Mouse (Mus musculus): ENCODE measurements around the gene Ess2. TPM values are rescaled to one million over a fixed set of nuclear protein-coding genes. Genes with fewer than 3 reads are reported as not detected.
"Not testable (repeated sequence)": the region's sequence is repeated elsewhere in the genome, so short reads cannot be mapped to it uniquely, and the experiment has no call there.

The Ess2 gene
- polyA plus RNA-seq (2016; fragmentation: Nextera tagmentation; extraction: Ambion mirVana) = 30.2 and 31.6 TPM in 2 replicates

GRCm38 (mm10) chr16:17911052-17911595 lies at the start of gene Ess2:
Gene Ess2, minus strand, starts transcription at chr16:17911348.
- Histone ChIP-seq H3K4me3 (peak within 1 kb of the TSS; percentile 89), H3K9ac (peak within 1 kb of the TSS; percentile 79), H3K36me3 (peaks cover 33% of the 10 kb centered on the region), H3K9me3 (replicated peaks) (no peaks in the 10 kb centered on the region), H3K4me2 (peak within 1 kb of the TSS; percentile 88), H3K4me1 (replicated peaks) (peaks cover 19% of the 10 kb centered on the region), H3K27me3 (replicated peaks) (peaks cover 46% of the 10 kb centered on the region), H3K27ac (ENCODE audit: poor library complexity, severe bottlenecking) (no peak within 1 kb of the TSS)
- under 1% methylated on average over 35 of the region's 35 CpGs for WGBS
- peak; percentile 91 for ATAC-seq (ENCODE audit: insufficient number of reproducible peaks, low FRiP score)

GRCm38 (mm10) chr16:17956052-17956638 lies 45.0 kb upstream of the Ess2 start:
- 88% methylated on average over 17 of the region's 17 CpGs for WGBS
- not testable (repeated sequence) for H3K36me3 ChIP-seq; ATAC-seq (ENCODE audit: insufficient number of reproducible peaks, low FRiP score)

GRCm38 (mm10) chr16:17951618-17952017 lies 40.5 kb upstream of the Ess2 start:
- no peak overlapping the region for H3K4me2 ChIP-seq
- H3K9ac ChIP-seq = no peak overlapping the region
- 75% methylated on average over 4 of the region's 4 CpGs for WGBS
- no peaks in the 10 kb centered on the region for H3K27me3 ChIP-seq (replicated peaks)
- no peak for ATAC-seq (ENCODE audit: insufficient number of reproducible peaks, low FRiP score)
- peaks cover 5% of the 10 kb centered on the region; the same call in 1 of the 2 replicates for H3K9me3 ChIP-seq (replicated peaks)
- no peak overlapping the region for H3K27ac ChIP-seq (ENCODE audit: poor library complexity, severe bottlenecking)
- H3K4me3 ChIP-seq = no peak overlapping the region
- no peaks in the 10 kb centered on the region for H3K4me1 ChIP-seq (replicated peaks)
- no peaks in the 10 kb centered on the region for H3K36me3 ChIP-seq

More at GRCm38 (mm10) chr16:17956052-17956638, 45.0 kb upstream of the Ess2 start:
- H3K27me3 ChIP-seq (replicated peaks); H3K9me3 ChIP-seq (replicated peaks); H3K27ac ChIP-seq (ENCODE audit: poor library complexity, severe bottlenecking); H3K4me2 ChIP-seq; H3K4me3 ChIP-seq; H3K9ac ChIP-seq; H3K4me1 ChIP-seq (replicated peaks): not testable (repeated sequence)

- ATAC-seq (ENCODE audit: insufficient number of reproducible peaks, low FRiP score) = no peak
- Histone ChIP-seq H3K4me2 (no peak overlapping the region), H3K27ac (ENCODE audit: poor library complexity, severe bottlenecking) (no peak overlapping the region), H3K9ac (no peak overlapping the region), H3K27me3 (replicated peaks) (no peaks in the 10 kb centered on the region), H3K4me3 (no peak overlapping the region), H3K36me3 (no peaks in the 10 kb centered on the region), H3K4me1 (replicated peaks) (no peaks in the 10 kb centered on the region), H3K9me3 (replicated peaks) (no peaks in the 10 kb centered on the region)
- 58% methylated on average over 4 of the region's 4 CpGs for WGBS
These were observed 38.9 kb upstream of the Ess2 start for GRCm38 (mm10) chr16:17950068-17950467.

- Histone ChIP-seq H3K4me2 (no peak overlapping the region), H3K27ac (ENCODE audit: poor library complexity, severe bottlenecking) (no peak overlapping the region), H3K9me3 (replicated peaks) (no peaks in the 10 kb centered on the region), H3K9ac (no peak overlapping the region), H3K27me3 (replicated peaks) (no peaks in the 10 kb centered on the region), H3K4me1 (replicated peaks) (no peaks in the 10 kb centered on the region), H3K36me3 (no peaks in the 10 kb centered on the region), H3K4me3 (no peak overlapping the region)
- no peak for ATAC-seq (ENCODE audit: insufficient number of reproducible peaks, low FRiP score)
- 40% methylated on average over 2 of the region's 2 CpGs for WGBS
These were observed 38.3 kb upstream of the Ess2 start for GRCm38 (mm10) chr16:17949421-17949877.

GRCm38 (mm10) chr16:17945081-17945831 lies 34.1 kb upstream of the Ess2 start:
- no peak overlapping the region for H3K4me3 ChIP-seq
- no peak overlapping the region for H3K27ac ChIP-seq (ENCODE audit: poor library complexity, severe bottlenecking)
- 53% methylated on average over 7 of the region's 7 CpGs for WGBS
- H3K9ac ChIP-seq = no peak overlapping the region
- no peak overlapping the region for H3K4me2 ChIP-seq
- H3K27me3 ChIP-seq (replicated peaks) = peaks cover 8% of the 10 kb centered on the region; the same call in 1 of the 2 replicates
- H3K4me1 ChIP-seq (replicated peaks) = no peaks in the 10 kb centered on the region
- H3K9me3 ChIP-seq (replicated peaks) = no peaks in the 10 kb centered on the region
- H3K36me3 ChIP-seq = no peaks in the 10 kb centered on the region
- no peak for ATAC-seq (ENCODE audit: insufficient number of reproducible peaks, low FRiP score)

GRCm38 (mm10) chr16:17943466-17943865 lies 32.3 kb upstream of the Ess2 start:
- no peaks in the 10 kb centered on the region for H3K4me1 ChIP-seq (replicated peaks)
- H3K36me3 ChIP-seq = no peaks in the 10 kb centered on the region
- no peaks in the 10 kb centered on the region for H3K9me3 ChIP-seq (replicated peaks)
- H3K27me3 ChIP-seq (replicated peaks) = peaks cover 8% of the 10 kb centered on the region; the same call in 1 of the 2 replicates
- no peak overlapping the region for H3K27ac ChIP-seq (ENCODE audit: poor library complexity, severe bottlenecking)
- H3K4me2 ChIP-seq = no peak overlapping the region
- whole genome bisulfite sequencing = 52% methylated on average over 8 of the region's 8 CpGs
- no peak overlapping the region for H3K4me3 ChIP-seq
- no peak overlapping the region for H3K9ac ChIP-seq
- no peak for ATAC-seq (ENCODE audit: insufficient number of reproducible peaks, low FRiP score)

- H3K9me3 ChIP-seq (replicated peaks) = no peaks in the 10 kb centered on the region
- H3K27me3 ChIP-seq (replicated peaks) = peaks cover 32% of the 10 kb centered on the region
- ATAC-seq (ENCODE audit: insufficient number of reproducible peaks, low FRiP score) = peak; percentile 71
- H3K4me1 ChIP-seq (replicated peaks) = no peaks in the 10 kb centered on the region; the same call in 1 of the 2 replicates
- H3K4me2 ChIP-seq = no peak overlapping the region
- H3K9ac ChIP-seq = no peak overlapping the region
- H3K36me3 ChIP-seq = no peaks in the 10 kb centered on the region
- 44% methylated on average over 9 of the region's 9 CpGs for WGBS
- H3K27ac ChIP-seq (ENCODE audit: poor library complexity, severe bottlenecking) = no peak overlapping the region
- no peak overlapping the region for H3K4me3 ChIP-seq
These were observed 28.2 kb upstream of the Ess2 start for GRCm38 (mm10) chr16:17939255-17939751.

GRCm38 (mm10) chr16:17938821-17939220 lies 27.7 kb upstream of the Ess2 start:
- H3K9ac ChIP-seq = no peak overlapping the region
- no peak overlapping the region for H3K4me3 ChIP-seq
- no peak overlapping the region for H3K4me2 ChIP-seq
- no peaks in the 10 kb centered on the region; the same call in 1 of the 2 replicates for H3K4me1 ChIP-seq (replicated peaks)
- no peaks in the 10 kb centered on the region for H3K36me3 ChIP-seq
- H3K9me3 ChIP-seq (replicated peaks) = no peaks in the 10 kb centered on the region
- peaks cover 30% of the 10 kb centered on the region for H3K27me3 ChIP-seq (replicated peaks)
- peak; percentile 84 for ATAC-seq (ENCODE audit: insufficient number of reproducible peaks, low FRiP score)
- H3K27ac ChIP-seq (ENCODE audit: poor library complexity, severe bottlenecking) = no peak overlapping the region
- WGBS = 8% methylated on average over 7 of the region's 7 CpGs

GRCm38 (mm10) chr16:17938187-17938586 lies 27.0 kb upstream of the Ess2 start:
- Histone ChIP-seq H3K9ac (no peak overlapping the region), H3K4me3 (no peak overlapping the region), H3K4me2 (no peak overlapping the region), H3K27me3 (replicated peaks) (peaks cover 26% of the 10 kb centered on the region), H3K27ac (ENCODE audit: poor library complexity, severe bottlenecking) (no peak overlapping the region), H3K4me1 (replicated peaks) (no peaks in the 10 kb centered on the region; the same call in 1 of the 2 replicates), H3K36me3 (no peaks in the 10 kb centered on the region), H3K9me3 (replicated peaks) (no peaks in the 10 kb centered on the region)
- ATAC-seq (ENCODE audit: insufficient number of reproducible peaks, low FRiP score) = no peak
- 48% methylated on average over 7 of the region's 7 CpGs for WGBS

- H3K9ac ChIP-seq = no peak overlapping the region
- H3K4me3 ChIP-seq = no peak overlapping the region
- H3K4me1 ChIP-seq (replicated peaks) = no peaks in the 10 kb centered on the region; the same call in 1 of the 2 replicates
- no peak overlapping the region for H3K4me2 ChIP-seq
- H3K27me3 ChIP-seq (replicated peaks) = peaks cover 26% of the 10 kb centered on the region
- 74% methylated on average over 10 of the region's 10 CpGs for WGBS
- no peaks in the 10 kb centered on the region for H3K36me3 ChIP-seq
- H3K27ac ChIP-seq (ENCODE audit: poor library complexity, severe bottlenecking) = no peak overlapping the region
- ATAC-seq (ENCODE audit: insufficient number of reproducible peaks, low FRiP score) = no peak
- H3K9me3 ChIP-seq (replicated peaks) = no peaks in the 10 kb centered on the region
These were observed 25.6 kb upstream of the Ess2 start for GRCm38 (mm10) chr16:17936776-17937175.

Measured in heart, embryonic 12.5 days (tissue).